Mouse (Mus musculus) Patski (cell line): ENCODE results near the gene Synj1. TPM values are rescaled to one million over a fixed set of nuclear protein-coding genes. Genes with fewer than 3 reads are reported as not detected.

Source experiments
- ATAC-seq: fragments of 100-300 bp; one replicate; pipeline ENCODE4 v1.8.0; 2021
- CTCF ChIA-PET: fragments of 350-600 bp; sonication (Branson Sonifier 250); formaldehyde crosslinking; loops from one replicate; lab custom pipeline; 2022; ENCODE audit warnings: inconsistent platforms; lab: Charles Lee
- POLR2A ChIA-PET: fragments of 350-600 bp; sonication (Branson Sonifier 250); formaldehyde crosslinking; loops from one replicate; lab custom pipeline; 2022; ENCODE audit warnings: antibody characterized with exemption, inconsistent platforms; lab: Charles Lee
- DNase-seq: peaks from one replicate; pipeline ENCODE4 v3.0.0-alpha.2; 2011; ENCODE audit warnings: low read depth, low spot score
- H3K27me3 ChIP-seq: fragments of 371-371 bp; one replicate; pipeline ENCODE4 v1.5.1; 2021
- CTCF ChIP-seq: fragments of 100-300 bp; IDR thresholded peaks from one replicate; pipeline ENCODE4 v1.5.1; 2021
- in situ Hi-C: fragments of 300-500 bp; cut with MboI; formaldehyde crosslinking; loops from 3 replicates; pipeline ENCODE4 v1.11.1; 2018; ENCODE audit warnings: low pct_unique_long_range_greater_than_20kb, mixed read lengths
- polyA plus RNA-seq: library from polyadenylated mRNA; unstranded; gene quantifications from one replicate; pipeline ENCODE4 v1.2.3, GENCODE M21; 2021

Gene Synj1
- polyA plus RNA-seq, 1 experiment from 2014 or later: 28.5 TPM

DNA sequence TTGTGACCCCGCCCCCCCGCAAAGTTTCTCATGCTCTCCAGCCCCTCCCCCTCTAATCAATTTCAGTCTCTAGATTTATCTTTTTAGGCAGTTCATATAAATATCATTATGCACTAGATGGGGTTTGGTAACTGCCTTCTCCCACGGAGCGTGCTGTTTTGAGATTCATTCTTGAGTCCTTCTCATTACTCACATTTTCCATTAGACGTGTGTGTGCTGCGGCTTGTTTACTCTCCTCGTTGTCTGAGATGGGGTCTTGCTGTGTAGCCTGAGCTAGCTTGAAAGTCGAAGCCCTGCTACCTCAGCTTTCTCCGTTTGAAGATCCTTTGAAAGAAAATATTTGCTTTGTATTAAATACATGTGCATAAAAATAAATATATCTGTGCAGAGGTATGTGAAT lies 117.3 kb downstream of the Synj1 start:
- in situ Hi-C loops: no loop called here
- no peak for ATAC-seq
- ChIA-PET POLR2A (no interaction called here), CTCF (no interaction called here)
- no peak for DNase-seq
- TF ChIP-seq CTCF: no peak
- H3K27me3 ChIP-seq: no peaks in the 10 kb centered on the region

DNA sequence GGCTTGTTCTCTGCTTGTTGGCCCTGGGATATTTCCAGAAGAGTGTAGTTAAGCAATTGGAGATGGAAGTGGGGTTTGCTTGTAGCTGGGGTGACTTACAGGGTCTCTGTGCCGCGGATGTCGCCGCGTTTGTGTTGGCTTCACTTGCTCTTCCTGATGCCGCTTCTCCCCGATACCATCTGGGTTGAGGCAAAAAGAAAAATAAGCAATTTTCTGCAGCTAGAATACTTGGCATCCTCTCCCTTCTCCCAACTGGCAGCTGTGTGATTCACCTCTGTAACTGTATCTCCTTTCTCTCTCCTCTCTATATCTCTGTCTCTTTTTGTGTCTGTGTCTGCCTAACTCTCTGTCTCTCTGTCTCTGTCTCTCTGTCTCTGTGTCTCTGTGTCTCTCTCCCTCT lies 118.1 kb downstream of the Synj1 start:
- ATAC-seq (no peak), DNase-seq (no peak)
- ChIA-PET POLR2A (no interaction called here), CTCF (no interaction called here)
- in situ Hi-C loops: no loop called here
- H3K27me3 ChIP-seq: no peaks in the 10 kb centered on the region
- TF ChIP-seq CTCF: no peak

DNA sequence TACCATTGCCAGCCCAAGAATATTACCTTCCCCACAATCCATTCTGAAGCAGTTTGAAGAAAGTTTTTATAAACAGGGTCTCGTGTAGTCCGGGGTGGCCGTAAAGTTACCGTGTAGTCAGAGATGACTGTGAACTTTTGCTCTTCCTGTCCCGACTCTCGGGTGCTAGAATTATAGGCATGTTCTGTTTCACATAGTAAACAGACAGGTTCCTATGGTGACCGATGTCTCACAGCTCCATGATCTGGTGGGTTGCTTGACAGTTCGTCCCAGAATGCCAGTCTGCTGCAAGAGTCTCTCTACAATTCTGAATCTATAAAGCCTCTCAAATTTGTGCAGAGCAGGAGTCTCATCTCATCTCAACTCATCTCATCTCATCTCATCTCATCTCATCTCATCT lies 119.0 kb downstream of the Synj1 start:
- TF ChIP-seq CTCF: no peak
- in situ Hi-C loops: no loop called here
- ATAC-seq (peak; percentile 21), DNase-seq (no peak)
- H3K27me3 ChIP-seq: no peaks in the 10 kb centered on the region
- ChIA-PET CTCF (interaction anchor here (1.4 kb wide), 1 partner anchor 26 kb away, joined by 4 read pairs; no protein-coding TSS in a partner anchor), POLR2A (interaction anchor here (0.5 to 1.2 kb wide), 2 partner anchors 19 to 620 kb away, joined by 4 read pairs; no protein-coding TSS in a partner anchor)

GRCm38 (mm10) chr16:90891601-90892000 lies 119.5 kb downstream of the Synj1 start:
- TF ChIP-seq CTCF: no peak
- ChIA-PET CTCF (interaction anchor here (1.4 kb wide), 1 partner anchor 27 kb away, joined by 4 read pairs; no protein-coding TSS in a partner anchor), POLR2A (interaction anchor here (1.2 kb wide), 1 partner anchor 19 kb away, joined by 4 read pairs; no protein-coding TSS in a partner anchor)
- H3K27me3 ChIP-seq: no peaks in the 10 kb centered on the region
- DNase-seq: no peak
- in situ Hi-C loops: no loop called here
- ATAC-seq: peak; percentile 60

- ChIA-PET POLR2A (no interaction called here), CTCF (interaction anchor here (1.4 kb wide), 1 partner anchor 28 kb away, joined by 4 read pairs; no protein-coding TSS in a partner anchor)
- no peak for DNase-seq
- ATAC-seq: no peak
- in situ Hi-C loops: no loop called here
- TF ChIP-seq CTCF: no peak
- no peaks in the 10 kb centered on the region for H3K27me3 ChIP-seq
Measured at GRCm38 (mm10) chr16:90890683-90891082, 120.4 kb downstream of the Synj1 start.

Other genes starting within 250 kb of the Synj1 start
- 4.8 TPM for gene Urb1, start 200.9 kb downstream of the Synj1 start, polyA plus RNA-seq
- 0.26 TPM for gene Eva1c, start 184.6 kb downstream of the Synj1 start, polyA plus RNA-seq
- gene Cfap298, start 76.2 kb downstream of the Synj1 start, polyA plus RNA-seq: 53.2 TPM
- 47.9 TPM for gene Paxbp1, start 33.2 kb upstream of the Synj1 start, polyA plus RNA-seq
- not detected for gene 4932438H23Rik, start 83.8 kb upstream of the Synj1 start, polyA plus RNA-seq
- not detected for gene Olig2, start 214.1 kb upstream of the Synj1 start, polyA plus RNA-seq